Mouse (Mus musculus): ENCODE measurements around the gene Xpnpep1. TPM values are rescaled to one million over a fixed set of nuclear protein-coding genes. Genes with fewer than 3 reads are reported as not detected.

The Xpnpep1 gene
- 10 to 100 TPM; 61.8 to 70.3 TPM for total RNA-seq (2021)

DNA sequence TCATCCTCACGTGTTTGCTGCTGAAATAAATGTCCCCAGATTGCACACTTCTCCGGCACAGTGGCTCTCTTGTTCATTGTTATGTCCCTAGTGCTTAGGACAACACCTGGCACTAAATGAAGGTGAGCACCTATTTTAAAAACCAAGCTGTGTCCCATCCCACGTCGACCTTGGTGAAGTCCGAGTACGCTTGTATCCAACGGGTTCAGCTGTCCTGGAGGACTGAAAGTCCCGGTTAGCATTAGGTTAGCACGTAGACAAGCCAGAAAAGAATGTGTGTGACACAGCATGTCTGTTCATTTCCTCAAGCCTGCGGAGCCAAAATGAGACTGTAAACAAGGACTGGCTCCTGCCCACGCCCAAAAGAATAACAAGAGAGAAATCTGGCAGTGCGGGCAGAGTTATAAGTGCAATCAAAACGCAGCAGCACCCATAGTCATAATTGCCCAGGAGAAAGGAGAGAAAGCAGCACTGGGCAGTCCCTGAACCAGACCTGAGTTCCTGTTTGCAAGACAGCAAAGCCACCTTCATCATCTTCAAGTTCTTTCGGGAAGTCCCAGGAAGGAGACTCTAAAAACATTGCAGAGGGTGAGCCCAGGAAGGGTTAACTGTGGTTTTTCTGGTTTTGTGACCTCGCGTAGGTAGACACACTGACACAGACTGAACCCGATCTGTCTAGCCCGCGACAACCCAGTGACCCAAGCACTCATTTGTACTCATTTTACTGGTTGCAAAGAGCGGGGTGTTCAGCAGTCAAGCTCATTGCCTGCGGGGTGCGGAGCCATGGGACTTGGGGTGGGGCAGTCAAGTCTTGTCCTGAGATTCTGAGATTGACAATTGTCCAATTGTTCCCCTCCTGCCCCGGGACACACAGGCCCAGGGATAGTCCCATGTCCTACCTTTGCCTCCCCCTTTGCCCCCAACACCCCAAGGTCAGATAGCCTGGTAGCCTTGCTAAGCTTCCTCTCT, at the start of gene Xpnpep1:
Xpnpep1 (minus strand) TSS at position 51 of the 969 bp plus-strand sequence.
- DNase-seq (ENCODE audit: low spot score in 2 of 2): no peak

GRCm38 (mm10) chr19:53087268-53088143, 47.5 kb upstream of the Xpnpep1 start:
- intact Hi-C loops (cut with DNase I): no loop called here
- DNase-seq (ENCODE audit: low spot score in 2 of 2): no peak

More for the DNA sequence above, at the start of gene Xpnpep1:
- intact Hi-C loops (cut with DNase I): no loop called here

DNA sequence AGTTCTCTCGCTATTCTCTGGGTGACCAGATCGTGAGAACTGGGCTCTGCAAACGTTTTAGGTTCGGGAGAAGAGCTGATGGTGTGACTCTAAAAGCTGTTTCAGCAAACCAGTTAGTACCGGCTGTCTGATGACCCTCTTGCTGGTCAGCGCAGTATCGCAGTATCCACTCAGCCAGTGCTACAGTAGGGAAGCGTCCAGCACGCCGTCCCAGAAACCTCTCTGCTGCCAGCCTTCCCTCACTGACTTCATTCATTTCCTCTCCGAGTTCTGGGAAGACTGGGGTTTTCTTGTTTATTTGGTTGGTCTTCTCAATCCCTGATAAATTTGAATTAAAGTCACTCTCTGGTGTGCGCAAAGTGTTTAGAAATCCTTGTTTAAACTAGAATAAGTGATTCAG, 46.8 kb upstream of the Xpnpep1 start:
- no peak for DNase-seq (ENCODE audit: low spot score in 2 of 2)
- intact Hi-C loops (cut with DNase I): no loop called here

GRCm38 (mm10) chr19:53084735-53085134, 44.7 kb upstream of the Xpnpep1 start:
- intact Hi-C loops (cut with DNase I): no loop called here
- no peak for DNase-seq (ENCODE audit: low spot score in 2 of 2)

DNA sequence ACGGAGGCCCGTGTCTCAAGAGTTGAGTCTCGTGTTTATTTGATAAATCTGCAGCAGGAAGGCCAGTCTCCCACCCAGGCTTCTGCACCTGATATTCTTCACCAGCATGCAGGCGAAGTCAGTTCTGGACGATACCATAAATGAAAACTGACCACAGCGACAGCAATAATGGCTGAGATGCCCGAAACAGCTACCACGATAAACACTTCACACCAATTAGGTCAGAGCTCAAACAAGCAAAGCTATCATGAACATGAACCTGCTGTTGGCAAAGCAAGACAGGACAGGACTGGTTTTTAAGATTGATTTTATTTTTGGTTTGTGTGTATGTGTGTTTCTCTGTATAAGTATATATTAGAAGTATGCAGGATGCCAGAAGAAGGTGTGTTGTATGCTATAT, 42.8 kb upstream of the Xpnpep1 start:
- intact Hi-C loops (cut with DNase I): no loop called here
- DNase-seq (ENCODE audit: low spot score in 2 of 2): no peak

GRCm38 (mm10) chr19:53081339-53081738, 41.3 kb upstream of the Xpnpep1 start:
- DNase-seq (ENCODE audit: low spot score in 2 of 2): no peak
- intact Hi-C loops (cut with DNase I): no loop called here

- intact Hi-C loops (cut with DNase I): no loop called here
- DNase-seq (ENCODE audit: low spot score in 2 of 2): no peak
Observed at GRCm38 (mm10) chr19:53080921-53081320, 40.9 kb upstream of the Xpnpep1 start.

DNA sequence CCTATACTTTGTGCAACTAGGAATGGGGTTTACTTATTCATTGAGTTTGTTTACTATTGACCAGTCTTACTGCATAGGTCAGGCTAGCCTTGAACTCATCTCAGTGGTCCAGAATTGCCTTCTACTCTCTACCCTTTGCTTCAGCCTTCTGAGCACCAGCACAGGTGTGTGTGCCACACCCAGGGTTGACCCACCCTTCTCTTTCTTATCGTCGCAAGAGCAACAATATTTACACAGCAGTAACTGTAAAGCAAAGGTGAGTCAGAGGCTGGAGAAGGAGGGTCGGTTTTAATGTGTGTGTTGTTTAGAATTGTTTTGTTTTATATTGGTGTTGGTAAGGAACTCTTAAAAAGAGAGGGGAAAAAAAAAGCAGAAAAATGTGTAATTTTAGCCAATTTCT, 40.5 kb upstream of the Xpnpep1 start:
- intact Hi-C loops (cut with DNase I): no loop called here

GRCm38 (mm10) chr19:53080026-53080425, 40.0 kb upstream of the Xpnpep1 start:
- intact Hi-C loops (cut with DNase I): no loop called here
- DNase-seq (ENCODE audit: low spot score in 2 of 2): no peak

More for the DNA sequence above, 40.5 kb upstream of the Xpnpep1 start:
- DNase-seq (ENCODE audit: low spot score in 2 of 2): no peak

- no peak for DNase-seq (ENCODE audit: low spot score in 2 of 2)
- intact Hi-C loops (cut with DNase I): no loop called here
Observed at GRCm38 (mm10) chr19:53078271-53079085, 38.5 kb upstream of the Xpnpep1 start.

DNA sequence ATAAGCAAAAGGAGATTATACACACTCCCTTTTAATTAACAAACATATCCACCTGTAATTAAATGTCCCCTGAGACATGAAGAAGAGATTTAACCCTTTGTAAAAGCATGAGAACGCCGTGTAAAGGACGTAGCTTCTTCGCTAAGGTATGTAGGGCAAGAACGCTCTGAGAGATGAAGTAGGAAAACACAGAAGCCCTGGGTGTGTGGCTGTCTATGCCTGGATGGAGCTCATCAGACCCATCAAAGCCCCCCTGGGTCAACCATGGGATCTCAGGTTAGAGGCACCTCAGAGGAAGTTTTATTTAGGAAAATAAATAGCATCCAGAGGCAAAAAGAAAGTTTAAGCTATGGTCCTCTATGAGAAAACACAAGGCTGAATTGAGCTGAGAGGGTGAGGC, 37.3 kb upstream of the Xpnpep1 start:
- intact Hi-C loops (cut with DNase I): no loop called here
- no peak for DNase-seq (ENCODE audit: low spot score in 2 of 2)

DNA sequence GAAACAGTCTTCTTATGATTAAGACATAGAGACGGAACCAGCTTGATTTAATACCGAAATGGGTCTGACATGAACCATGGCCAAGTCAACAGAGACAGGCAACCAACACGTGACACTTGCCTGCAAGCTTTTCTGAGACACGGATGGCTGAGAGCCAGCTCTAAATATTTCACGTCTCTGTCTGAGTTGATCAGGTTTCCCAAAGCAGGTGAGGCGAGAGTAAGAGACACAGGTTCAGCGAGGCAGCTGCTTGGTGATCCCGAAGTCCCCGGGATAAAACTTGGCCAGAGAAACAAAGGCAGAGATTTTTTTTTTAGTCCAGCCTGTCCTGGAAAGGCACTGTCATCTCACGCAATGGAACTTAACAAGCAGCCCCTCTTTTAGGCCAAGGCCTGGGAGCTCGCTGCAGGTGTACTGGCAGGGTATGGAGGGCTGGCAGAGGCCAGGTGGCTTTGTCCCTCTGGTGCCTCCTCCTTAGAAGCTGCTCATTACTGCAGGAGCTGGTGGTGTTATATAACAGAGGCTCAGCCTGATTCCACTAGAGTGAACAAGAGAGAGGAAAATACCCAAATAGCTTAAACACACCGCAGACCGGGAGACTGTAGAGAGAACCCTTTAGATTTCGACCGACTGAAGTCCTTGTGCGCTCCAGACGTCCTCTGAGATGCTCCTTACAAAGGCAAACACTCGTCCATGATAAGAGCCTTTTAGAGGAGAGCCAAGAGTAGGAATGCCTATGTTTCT, 36.4 kb upstream of the Xpnpep1 start:
- intact Hi-C loops (cut with DNase I): no loop called here
- DNase-seq (ENCODE audit: low spot score in 2 of 2): peak; percentile 55 to 62

- DNase-seq (ENCODE audit: low spot score in 2 of 2): no peak
- intact Hi-C loops (cut with DNase I): no loop called here
Observed at GRCm38 (mm10) chr19:53075896-53076237, 35.9 kb upstream of the Xpnpep1 start.

- intact Hi-C loops (cut with DNase I): loop anchor here (5.0 kb wide), 1 partner anchor 67 kb away; the partner anchor contains the start of gene Add3
- DNase-seq (ENCODE audit: low spot score in 2 of 2): no peak
Observed at GRCm38 (mm10) chr19:53074899-53075722, 35.1 kb upstream of the Xpnpep1 start.

DNA sequence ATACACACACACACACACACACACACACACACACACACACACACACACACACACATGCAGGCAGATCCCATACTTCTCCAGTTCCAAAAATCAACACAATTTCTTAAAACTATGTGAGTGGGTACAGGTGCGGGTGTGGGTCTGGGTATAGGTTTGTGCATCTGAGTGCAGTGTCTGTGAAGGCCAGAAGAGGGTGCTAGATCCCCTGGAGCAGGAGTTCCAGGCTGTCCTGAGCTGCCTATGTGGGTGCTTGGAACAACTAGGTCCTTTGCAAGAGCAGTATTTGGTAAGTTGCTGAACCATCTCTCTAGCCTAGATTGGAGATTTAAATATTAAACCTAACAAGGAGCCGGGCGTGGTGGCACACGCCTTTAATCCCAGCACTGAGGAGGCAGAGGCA, 33.5 kb upstream of the Xpnpep1 start:
- intact Hi-C loops (cut with DNase I): loop anchor here (5.0 kb wide), 1 partner anchor 69 kb away; the partner anchor contains the start of gene Add3

GRCm38 (mm10) chr19:53072406-53072805, 32.4 kb upstream of the Xpnpep1 start:
- intact Hi-C loops (cut with DNase I): loop anchor here (5.0 kb wide), 1 partner anchor 70 kb away; the partner anchor contains the start of gene Add3
- DNase-seq (ENCODE audit: low spot score in 2 of 2): no peak

More for the DNA sequence above, 33.5 kb upstream of the Xpnpep1 start:
- no peak for DNase-seq (ENCODE audit: low spot score in 2 of 2)

GRCm38 (mm10) chr19:53071651-53072050, 31.6 kb upstream of the Xpnpep1 start:
- DNase-seq (ENCODE audit: low spot score in 2 of 2): no peak
- intact Hi-C loops (cut with DNase I): loop anchor here (5.0 kb wide), 1 partner anchor 71 kb away; the partner anchor contains the start of gene Add3

- no peak for DNase-seq (ENCODE audit: low spot score in 2 of 2)
- intact Hi-C loops (cut with DNase I): loop anchor here (5.0 kb wide), 1 partner anchor 71 kb away; the partner anchor contains the start of gene Add3
Observed at GRCm38 (mm10) chr19:53070870-53071269, 30.9 kb upstream of the Xpnpep1 start.
